In the genomic region with DNA sequence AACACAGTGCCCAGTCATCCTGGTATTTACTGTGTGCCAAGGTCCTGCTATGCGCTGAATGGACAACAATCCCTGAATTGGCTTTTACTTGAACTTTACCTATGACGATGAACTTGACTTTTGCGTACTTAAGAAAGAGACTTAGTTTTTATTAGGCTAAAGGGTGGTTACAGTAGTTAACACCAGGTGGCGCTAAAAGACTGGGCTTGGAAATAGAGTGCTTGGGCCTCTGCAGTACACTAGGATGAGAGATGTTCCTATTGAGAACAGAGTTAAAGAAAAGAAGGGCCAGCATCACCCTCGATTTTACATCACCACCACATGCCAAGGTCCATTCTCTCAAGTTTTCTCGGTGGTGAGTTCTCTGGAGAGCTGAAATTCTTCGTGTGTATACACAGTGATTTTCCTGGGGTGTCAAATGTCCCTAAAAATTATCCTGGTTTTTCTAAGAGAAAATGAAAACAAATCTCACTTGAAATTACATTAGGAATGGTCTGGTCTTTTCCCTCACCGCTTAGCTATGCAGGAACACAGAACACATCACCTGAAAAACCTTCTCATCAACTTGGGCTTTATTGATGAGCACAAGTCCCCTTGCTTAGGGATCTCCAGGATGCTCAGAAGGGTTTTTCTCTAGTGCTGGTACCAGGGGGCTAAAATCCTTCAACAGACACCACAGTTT, we compare ENCODE assay signal across 8 mouse cellular contexts.
DNase-seq lines count a peak whose midpoint lies in the region; ATAC-seq lines count a peak whose summit lies in the region.

No protein-coding gene starts in this region.

- no peak overlapping the region for H3K4me2 ChIP-seq in forebrain, embryonic 16.5 days (ENCODE audit: low read length)
- H3K4me2 ChIP-seq in midbrain, embryonic 12.5 days (replicated peaks), result no peak overlapping the region

- H3K9ac ChIP-seq in forebrain, embryonic 16.5 days (replicated peaks; ENCODE audit: low read depth, low read length), result no peak overlapping the region
- H3K9ac ChIP-seq in midbrain, embryonic 12.5 days (replicated peaks), result no peak overlapping the region

- no peaks in the 10 kb centered on the region for H3K4me1 ChIP-seq in forebrain, embryonic 16.5 days (replicated peaks; ENCODE audit: control insufficient read depth, insufficient read depth, low read length)
- no peaks in the 10 kb centered on the region for H3K4me1 ChIP-seq in midbrain, embryonic 12.5 days

- no peak overlapping the region for H3K27ac ChIP-seq in forebrain, embryonic 16.5 days (ENCODE audit: low read length)
- no peak overlapping the region for H3K27ac ChIP-seq in midbrain, embryonic 12.5 days (replicated peaks)

- no peaks in the 10 kb centered on the region for H3K27me3 ChIP-seq in forebrain, embryonic 16.5 days (replicated peaks; ENCODE audit: control insufficient read depth, insufficient read depth, low read length)
- no peaks in the 10 kb centered on the region for H3K27me3 ChIP-seq in midbrain, embryonic 12.5 days

- peak; percentile 96 for ATAC-seq in forebrain, embryonic 16.5 days
- ATAC-seq in midbrain, embryonic 12.5 days (ENCODE audit: low FRiP score, low read depth), result peak; percentile 83

- no peaks in the 10 kb centered on the region for H3K36me3 ChIP-seq in forebrain, embryonic 16.5 days (ENCODE audit: control insufficient read depth, insufficient read depth)
- no peaks in the 10 kb centered on the region for H3K36me3 ChIP-seq in midbrain, embryonic 12.5 days

- peak; percentile 1 to 4 for DNase-seq in spleen, postnatal 36 days (ENCODE audit: low spot score in 2 of 2)
- DNase-seq in spleen, adult 12 weeks (ENCODE audit: low spot score), result no peak
- peak; percentile 21 for DNase-seq in cerebellum, adult 11-12 months
- peak; percentile 57 for DNase-seq in induced T-regulatory cell, adult 2 months (ENCODE audit: low read depth)
- DNase-seq in left cerebral cortex, adult 11 months (ENCODE audit: low spot score), result peak; percentile 70
- peak; percentile 72 for DNase-seq in telencephalon, adult 2 months (ENCODE audit: low read depth, low spot score)

- WGBS in forebrain, embryonic 16.5 days, result 34% methylated on average over 8 of the region's 8 CpGs
- WGBS in midbrain, embryonic 12.5 days, result 33% methylated on average over 8 of the region's 8 CpGs

- H3K4me3 ChIP-seq in forebrain, embryonic 16.5 days (replicated peaks; ENCODE audit: low read length), result no peak overlapping the region
- H3K4me3 ChIP-seq in midbrain, embryonic 12.5 days, result no peak overlapping the region

- no peaks in the 10 kb centered on the region for H3K9me3 ChIP-seq in forebrain, embryonic 16.5 days (ENCODE audit: control insufficient read depth, low read length)
- H3K9me3 ChIP-seq in midbrain, embryonic 12.5 days, result peaks cover 11% of the 10 kb centered on the region; the same call in 1 of the 2 replicates
